Mouse (Mus musculus) heart, postnatal 0 days (tissue): ENCODE measurements at regions not wholly inside any gene's neighbourhood (a gene's known extent, or its start where the extent isn't known, plus 50 kb on each side); places are given as distances from the start of the nearest gene placed in this dataset.

Experiments used
- CTCF ChIP-seq: IDR thresholded peaks from 2 replicates; pipeline ENCODE4 v1.5.1; 2016; ENCODE audit warnings: antibody characterized with exemption, control low read depth, low read depth
- EP300 ChIP-seq: IDR thresholded peaks from 2 replicates; pipeline ENCODE4 v1.6.1; 2016; ENCODE audit warnings: antibody characterized with exemption, low read depth

GRCm38 (mm10) chr6:140114024-140114423 lies 72.8 kb upstream of the Plcz1 start:
- TF ChIP-seq CTCF (no peak), EP300 (no peak)
